Mouse (Mus musculus): ENCODE results near the gene Slc35a3. TPM values are rescaled to one million over a fixed set of nuclear protein-coding genes. Genes with fewer than 3 reads are reported as not detected.

The Slc35a3 gene
- polyA plus RNA-seq, 1 experiment from 2014 or later, result 14.8 TPM

DNA sequence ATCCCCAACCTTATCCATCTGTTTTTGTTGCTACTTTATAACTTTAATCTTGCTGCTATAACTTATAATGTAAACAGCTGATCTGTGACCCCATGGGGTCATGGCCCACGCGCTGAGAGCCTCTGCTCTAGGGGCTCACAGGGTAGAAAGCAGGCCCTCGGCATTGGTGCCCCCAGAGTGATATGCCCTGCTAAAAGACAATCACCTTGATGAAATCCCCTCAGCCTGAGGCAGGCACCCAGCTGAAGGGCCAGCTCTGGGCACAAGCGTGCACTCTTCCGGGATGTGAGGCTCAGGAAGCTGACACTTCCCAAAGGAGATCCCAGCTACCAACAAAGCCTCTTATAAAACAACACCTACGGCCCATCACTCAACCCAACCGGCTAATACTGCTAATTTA is 74.1 kb downstream of the Slc35a3 start:
- Histone ChIP-seq H3K4me3 (no peak overlapping the region), H3K36me3 (peaks cover 78% of the 10 kb centered on the region), H3K4me1 (replicated peaks) (0 out of 2 replicates have a peak, but pooled peaks cover 2% of the 10 kb centered on the region), H3K27ac (ENCODE audit: poor library complexity, severe bottlenecking) (no peak overlapping the region), H3K9me3 (replicated peaks) (no peaks in the 10 kb centered on the region), H3K27me3 (replicated peaks) (no peaks in the 10 kb centered on the region), H3K4me2 (no peak overlapping the region), H3K9ac (no peak overlapping the region)
- no peak for ATAC-seq (ENCODE audit: insufficient number of reproducible peaks, low FRiP score)
- WGBS, result 91% methylated on average over 7 of the region's 7 CpGs

DNA sequence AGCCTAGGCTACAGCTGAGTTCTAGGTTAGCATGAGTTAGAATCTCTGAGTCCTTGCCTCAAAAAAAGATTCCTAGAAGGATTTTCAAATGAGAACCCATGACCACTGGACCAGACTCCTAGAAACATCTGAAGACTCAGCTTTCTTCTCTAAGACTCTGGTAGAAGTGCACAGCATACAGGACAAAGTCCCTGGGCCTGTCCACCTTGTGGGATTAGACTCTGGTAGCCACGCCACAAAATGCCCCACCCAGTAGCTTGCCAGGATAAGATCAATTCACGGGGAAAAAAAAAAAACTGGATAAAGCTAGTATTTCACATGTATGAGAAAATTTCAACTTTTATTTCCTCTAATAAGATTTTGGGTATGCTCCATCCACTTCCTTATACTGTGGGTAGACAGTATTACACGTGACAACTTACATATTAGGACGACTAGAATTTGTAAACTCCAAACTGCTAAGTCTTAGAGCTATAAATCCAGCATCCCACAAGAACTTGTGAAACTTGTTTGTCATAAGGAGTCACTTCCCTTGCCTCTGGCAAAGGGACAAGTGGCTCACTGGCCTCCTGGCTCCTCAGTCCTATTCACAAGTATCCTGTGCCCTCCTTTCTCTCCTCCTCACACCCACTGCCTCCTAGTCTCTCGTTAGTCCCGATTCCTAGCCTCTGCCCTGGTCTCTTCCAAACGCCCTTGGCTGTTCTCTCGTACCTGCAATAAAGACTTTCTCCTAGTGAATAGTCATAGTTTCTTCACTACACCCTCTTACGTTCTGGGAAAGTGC is 74.7 kb downstream of the Slc35a3 start:
- H3K4me3 ChIP-seq, result no peak overlapping the region
- no peak overlapping the region for H3K9ac ChIP-seq
- no peak for ATAC-seq (ENCODE audit: insufficient number of reproducible peaks, low FRiP score)
- 0 out of 2 replicates have a peak, but pooled peaks cover 2% of the 10 kb centered on the region for H3K4me1 ChIP-seq (replicated peaks)
- H3K27me3 ChIP-seq (replicated peaks), result no peaks in the 10 kb centered on the region
- H3K27ac ChIP-seq (ENCODE audit: poor library complexity, severe bottlenecking), result no peak overlapping the region
- 86% methylated on average over 9 of the region's 9 CpGs for WGBS
- H3K9me3 ChIP-seq (replicated peaks), result no peaks in the 10 kb centered on the region
- H3K36me3 ChIP-seq, result peaks cover 78% of the 10 kb centered on the region
- H3K4me2 ChIP-seq, result no peak overlapping the region

DNA sequence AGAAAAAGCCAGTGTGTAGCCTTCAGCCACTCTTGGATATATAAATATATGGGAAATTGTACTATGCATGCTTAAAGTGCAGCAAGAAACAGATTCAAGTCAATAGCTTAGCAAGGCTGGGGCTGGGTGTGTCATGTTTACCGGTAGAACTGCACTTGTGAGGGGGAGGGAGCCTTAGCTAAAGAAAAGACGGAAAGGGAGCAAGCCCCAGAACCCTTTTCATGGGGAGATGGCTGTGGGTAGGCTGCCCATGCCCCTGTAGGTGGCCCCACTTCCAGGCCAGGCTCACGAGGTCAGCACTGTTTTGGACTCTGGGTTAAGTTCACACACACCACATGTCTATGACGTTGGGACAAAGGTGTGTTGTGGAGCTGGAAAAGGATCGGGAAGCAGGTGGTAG is 76.8 kb downstream of the Slc35a3 start:
- no peak overlapping the region for H3K27ac ChIP-seq (ENCODE audit: poor library complexity, severe bottlenecking)
- no peak overlapping the region for H3K4me3 ChIP-seq
- no peak overlapping the region for H3K9ac ChIP-seq
- no peaks in the 10 kb centered on the region for H3K27me3 ChIP-seq (replicated peaks)
- H3K36me3 ChIP-seq, result peaks cover 78% of the 10 kb centered on the region
- ATAC-seq (ENCODE audit: insufficient number of reproducible peaks, low FRiP score), result no peak
- WGBS, result 71% methylated on average over 5 of the region's 5 CpGs
- H3K4me1 ChIP-seq (replicated peaks), result 0 out of 2 replicates have a peak, but pooled peaks cover 2% of the 10 kb centered on the region
- H3K4me2 ChIP-seq, result no peak overlapping the region
- H3K9me3 ChIP-seq (replicated peaks), result no peaks in the 10 kb centered on the region

DNA sequence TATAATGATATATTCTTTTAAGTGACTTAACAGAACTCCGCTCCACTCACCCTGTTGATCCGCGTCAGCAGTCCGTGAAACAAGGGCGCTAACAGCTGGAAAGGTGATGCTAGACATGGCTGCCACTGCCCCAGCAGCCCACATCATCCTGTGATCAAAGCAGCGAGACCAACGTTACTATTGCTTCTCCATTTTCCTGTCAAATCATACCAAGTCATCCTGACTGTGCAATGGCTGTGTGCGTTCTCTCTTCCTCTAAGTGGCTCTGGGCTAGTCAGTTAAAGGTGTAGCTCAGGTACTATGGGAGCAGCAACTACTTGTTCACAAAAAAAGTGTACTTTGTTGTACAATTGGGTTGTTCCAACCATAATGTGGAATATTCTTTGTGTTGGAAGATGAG is 77.8 kb downstream of the Slc35a3 start:
- no peak overlapping the region for H3K9ac ChIP-seq
- no peaks in the 10 kb centered on the region for H3K9me3 ChIP-seq (replicated peaks)
- WGBS, result 88% methylated on average over 8 of the region's 8 CpGs
- ATAC-seq (ENCODE audit: insufficient number of reproducible peaks, low FRiP score), result no peak
- H3K27ac ChIP-seq (ENCODE audit: poor library complexity, severe bottlenecking), result no peak overlapping the region
- no peak overlapping the region for H3K4me2 ChIP-seq
- 0 out of 2 replicates have a peak, but pooled peaks cover 2% of the 10 kb centered on the region for H3K4me1 ChIP-seq (replicated peaks)
- peaks cover 76% of the 10 kb centered on the region for H3K36me3 ChIP-seq
- no peak overlapping the region for H3K4me3 ChIP-seq
- H3K27me3 ChIP-seq (replicated peaks), result no peaks in the 10 kb centered on the region

DNA sequence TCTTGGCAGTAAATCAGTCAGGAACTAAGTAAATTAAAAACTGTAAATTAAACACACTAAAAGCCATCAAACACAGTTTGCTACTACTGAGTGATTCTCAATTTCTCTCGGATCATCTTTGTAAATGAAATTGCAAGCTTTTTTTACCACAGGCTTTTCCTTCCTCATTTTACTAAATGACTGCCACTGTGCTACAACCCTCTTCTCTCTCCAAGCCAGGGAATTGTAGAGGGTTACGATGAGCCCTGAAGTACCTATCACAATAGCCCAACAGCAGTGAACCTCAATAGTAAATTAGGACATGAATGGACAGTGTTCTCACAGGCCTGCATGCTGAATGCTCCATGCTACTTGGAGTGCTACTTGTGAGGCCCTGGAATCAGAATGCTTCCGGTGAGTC is 78.5 kb downstream of the Slc35a3 start:
- Histone ChIP-seq H3K27me3 (replicated peaks) (no peaks in the 10 kb centered on the region), H3K27ac (ENCODE audit: poor library complexity, severe bottlenecking) (no peak overlapping the region), H3K36me3 (peaks cover 71% of the 10 kb centered on the region), H3K9ac (no peak overlapping the region), H3K4me3 (no peak overlapping the region), H3K4me2 (no peak overlapping the region), H3K9me3 (replicated peaks) (no peaks in the 10 kb centered on the region), H3K4me1 (replicated peaks) (0 out of 2 replicates have a peak, but pooled peaks cover 2% of the 10 kb centered on the region)
- 96% methylated on average over 3 of the region's 3 CpGs for WGBS
- no peak for ATAC-seq (ENCODE audit: insufficient number of reproducible peaks, low FRiP score)

DNA sequence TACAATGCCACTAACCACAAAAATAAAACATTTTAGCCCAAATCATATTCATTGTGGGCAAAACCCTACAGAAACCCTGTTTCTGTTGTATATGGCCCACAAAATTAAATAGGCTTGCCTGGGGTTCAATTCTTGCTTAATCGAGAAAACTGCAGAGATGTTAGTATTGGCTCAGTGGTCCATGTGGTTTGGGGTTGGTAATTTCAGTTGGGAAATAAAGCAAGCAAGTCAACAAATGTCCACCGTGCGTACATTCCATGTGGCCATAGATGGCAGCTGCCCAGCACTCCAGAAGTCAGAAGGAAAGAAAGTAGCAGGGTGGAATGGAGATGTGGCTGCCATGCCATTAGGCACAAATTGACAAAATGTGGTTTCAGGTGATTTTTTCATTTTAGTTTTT is 79.7 kb downstream of the Slc35a3 start:
- no peak for ATAC-seq (ENCODE audit: insufficient number of reproducible peaks, low FRiP score)
- Histone ChIP-seq H3K4me3 (no peak overlapping the region), H3K9me3 (replicated peaks) (no peaks in the 10 kb centered on the region), H3K27me3 (replicated peaks) (no peaks in the 10 kb centered on the region), H3K27ac (ENCODE audit: poor library complexity, severe bottlenecking) (no peak overlapping the region), H3K36me3 (peaks cover 63% of the 10 kb centered on the region), H3K4me1 (replicated peaks) (0 out of 2 replicates have a peak, but pooled peaks cover 2% of the 10 kb centered on the region), H3K4me2 (no peak overlapping the region), H3K9ac (no peak overlapping the region)
- WGBS, result 93% methylated on average over 3 of the region's 3 CpGs

DNA sequence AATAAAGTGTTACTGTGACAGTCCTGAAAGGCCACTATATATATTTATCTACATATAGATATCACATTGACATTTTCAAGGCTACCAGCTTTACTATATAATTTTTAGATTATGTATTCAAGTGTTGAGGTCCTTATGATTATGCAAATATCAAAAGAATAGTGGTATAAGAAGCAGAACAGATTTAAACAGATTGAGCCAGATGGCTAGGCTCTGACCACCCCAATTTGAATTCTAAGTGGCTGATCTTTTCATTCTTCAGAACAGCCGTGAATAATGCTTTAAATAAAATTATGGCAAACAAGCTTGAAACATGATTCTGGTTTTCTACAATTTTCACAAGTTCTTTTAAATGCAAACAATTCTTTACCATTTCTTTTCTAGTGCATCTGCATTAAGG is 81.2 kb downstream of the Slc35a3 start:
- Histone ChIP-seq H3K27me3 (replicated peaks) (no peaks in the 10 kb centered on the region), H3K4me2 (no peak overlapping the region), H3K4me1 (replicated peaks) (0 out of 2 replicates have a peak, but pooled peaks cover 2% of the 10 kb centered on the region), H3K9me3 (replicated peaks) (no peaks in the 10 kb centered on the region), H3K4me3 (no peak overlapping the region), H3K36me3 (peaks cover 68% of the 10 kb centered on the region), H3K27ac (ENCODE audit: poor library complexity, severe bottlenecking) (no peak overlapping the region), H3K9ac (no peak overlapping the region)
- WGBS, result 78% methylated on average over 1 of the region's 1 CpGs
- ATAC-seq (ENCODE audit: insufficient number of reproducible peaks, low FRiP score), result no peak

DNA sequence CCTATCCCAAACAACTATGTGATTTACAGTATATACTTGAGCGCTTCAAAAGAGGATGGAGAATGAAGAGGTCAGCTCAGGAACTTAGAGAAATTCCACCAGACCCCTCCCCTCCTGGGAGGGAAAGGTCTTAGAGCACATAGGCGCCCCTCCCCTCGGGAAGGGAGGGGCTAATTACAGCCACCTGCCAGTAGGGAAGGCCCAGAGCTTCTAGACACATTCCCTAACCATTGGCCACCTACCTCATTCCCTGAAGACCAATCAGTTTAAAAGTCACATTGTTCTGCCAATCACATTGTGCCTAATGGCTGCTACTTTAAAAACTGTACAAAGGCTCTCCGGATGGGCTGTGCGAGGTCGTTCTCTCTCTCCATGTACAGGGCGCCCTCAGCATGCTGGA is 90.0 kb downstream of the Slc35a3 start:
- H3K4me3 ChIP-seq, result no peak overlapping the region
- H3K9ac ChIP-seq, result no peak overlapping the region
- no peak overlapping the region for H3K4me2 ChIP-seq
- H3K27ac ChIP-seq (ENCODE audit: poor library complexity, severe bottlenecking), result no peak overlapping the region
- no peaks in the 10 kb centered on the region for H3K4me1 ChIP-seq (replicated peaks)
- H3K27me3 ChIP-seq (replicated peaks), result no peaks in the 10 kb centered on the region
- H3K9me3 ChIP-seq (replicated peaks), result no peaks in the 10 kb centered on the region
- H3K36me3 ChIP-seq, result peaks cover 47% of the 10 kb centered on the region
- WGBS, result 95% methylated on average over 7 of the region's 7 CpGs
- no peak for ATAC-seq (ENCODE audit: insufficient number of reproducible peaks, low FRiP score)

DNA sequence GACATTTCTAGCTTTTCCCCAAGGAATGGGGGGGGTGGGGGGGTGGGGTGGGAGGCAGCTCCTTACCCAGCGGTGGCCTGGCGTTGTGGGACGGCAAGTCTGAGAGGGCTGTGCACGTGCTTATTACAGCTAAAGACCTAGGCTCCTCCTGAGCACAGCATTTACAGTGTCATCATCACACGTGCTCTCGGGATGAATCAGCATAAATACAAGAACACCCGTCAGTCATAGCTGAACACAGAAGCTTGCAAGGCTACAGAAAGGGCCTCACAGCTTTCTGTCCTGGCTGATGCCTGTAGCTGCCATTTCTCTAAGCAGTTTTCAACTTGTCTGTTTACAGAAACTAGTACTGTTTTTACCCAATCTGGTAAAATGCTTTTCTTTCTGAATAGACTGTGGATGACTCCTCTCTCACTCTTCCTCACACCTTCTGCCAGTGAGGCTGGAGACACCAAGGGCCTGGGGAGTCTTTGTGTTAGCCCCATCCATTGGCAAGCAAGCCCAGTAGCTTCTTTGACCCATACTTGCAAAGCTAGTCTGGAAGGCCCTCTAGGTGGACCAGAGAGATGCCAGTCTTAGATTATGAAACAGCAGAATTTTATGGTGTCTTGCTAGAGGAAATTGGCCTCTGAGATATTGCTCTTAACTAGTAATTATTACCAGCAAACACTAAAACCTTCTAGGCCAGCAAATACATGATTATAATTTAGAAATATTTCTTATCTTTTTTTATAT is 91.8 kb downstream of the Slc35a3 start:
- Histone ChIP-seq H3K9me3 (replicated peaks) (no peaks in the 10 kb centered on the region), H3K9ac (no peak overlapping the region), H3K27ac (ENCODE audit: poor library complexity, severe bottlenecking) (no peak overlapping the region), H3K27me3 (replicated peaks) (no peaks in the 10 kb centered on the region), H3K4me2 (no peak overlapping the region), H3K4me3 (no peak overlapping the region), H3K36me3 (peaks cover 48% of the 10 kb centered on the region), H3K4me1 (replicated peaks) (no peaks in the 10 kb centered on the region)
- peak; percentile 83 for ATAC-seq (ENCODE audit: insufficient number of reproducible peaks, low FRiP score)
- 89% methylated on average over 7 of the region's 7 CpGs for WGBS

Measured in heart, embryonic 12.5 days (tissue).